Mouse (Mus musculus): ENCODE data around the gene Med11. TPM values are rescaled to one million over a fixed set of nuclear protein-coding genes. Genes with fewer than 3 reads are reported as not detected.
"Not testable (repeated sequence)": the region's sequence is repeated elsewhere in the genome, so short reads cannot be mapped to it uniquely, and the experiment has no call there.

Med11 gene
- polyA plus RNA-seq, 1 experiment = 28.0 TPM

GRCm38 (mm10) chr11:70443964-70444363 lies 7.8 kb upstream of the Med11 start:
- WGBS = 63% methylated on average over 3 of the region's 3 CpGs
- no peak for DNase-seq (ENCODE audit: low read depth, low spot score)

DNA sequence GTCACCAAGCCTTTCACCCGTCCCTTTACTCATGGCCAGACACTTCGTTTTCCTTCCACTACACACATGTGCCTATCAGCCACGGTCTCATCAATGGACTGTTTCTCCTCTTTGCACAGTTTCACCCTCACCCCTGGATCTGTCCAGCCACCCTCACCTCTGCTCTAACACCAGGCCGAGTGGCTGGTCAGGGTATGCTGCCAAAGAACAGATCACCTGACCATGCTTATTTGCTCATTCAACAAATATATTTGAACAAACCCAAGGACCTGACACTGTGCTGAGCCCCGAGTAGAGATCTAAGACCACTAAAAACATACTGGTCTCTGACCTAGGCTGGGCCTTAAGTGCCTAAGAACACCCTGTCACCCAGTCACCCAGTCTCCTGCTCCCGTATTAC lies 7.1 kb upstream of the Med11 start:
- 46% methylated on average over 6 of the region's 6 CpGs for WGBS

DNA sequence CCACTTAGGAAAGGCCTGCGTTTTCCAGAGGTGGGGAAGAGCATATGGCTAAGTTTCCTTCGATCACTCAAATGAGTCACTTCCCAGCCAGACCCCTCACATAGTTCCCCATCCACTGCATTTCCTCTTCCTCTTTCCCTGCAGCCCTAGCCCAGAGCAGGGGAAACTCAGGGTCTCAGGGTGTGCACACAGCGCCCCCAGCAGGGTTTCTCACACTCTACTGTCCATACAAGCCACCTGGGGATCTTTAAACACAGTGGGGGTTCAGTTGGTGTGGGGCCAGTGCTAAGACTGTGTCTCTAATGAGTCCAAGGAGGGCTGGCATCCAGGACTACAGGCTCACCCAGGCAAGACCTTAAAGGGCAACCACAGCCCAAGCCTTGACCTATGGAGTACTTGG lies 5.0 kb upstream of the Med11 start:
- WGBS = 52% methylated on average over 3 of the region's 3 CpGs
- no peak for DNase-seq (ENCODE audit: low read depth, low spot score)

More for the DNA sequence above, 7.1 kb upstream of the Med11 start:
- no peak for DNase-seq (ENCODE audit: low read depth, low spot score)

GRCm38 (mm10) chr11:70447373-70447772 lies 4.3 kb upstream of the Med11 start:
- no peak for DNase-seq (ENCODE audit: low read depth, low spot score)

GRCm38 (mm10) chr11:70450926-70451325 lies 793 bp upstream of the Med11 start:
- DNase-seq (ENCODE audit: low read depth, low spot score) = no peak
- 83% methylated on average over 2 of the region's 2 CpGs for WGBS

More at GRCm38 (mm10) chr11:70447373-70447772, 4.3 kb upstream of the Med11 start:
- 81% methylated on average over 1 of the region's 1 CpGs for WGBS

- no peak for DNase-seq (ENCODE audit: low read depth, low spot score)
- WGBS = 65% methylated on average over 9 of the region's 9 CpGs
These were observed 1.7 kb downstream of the Med11 start for GRCm38 (mm10) chr11:70453261-70454044.

DNA sequence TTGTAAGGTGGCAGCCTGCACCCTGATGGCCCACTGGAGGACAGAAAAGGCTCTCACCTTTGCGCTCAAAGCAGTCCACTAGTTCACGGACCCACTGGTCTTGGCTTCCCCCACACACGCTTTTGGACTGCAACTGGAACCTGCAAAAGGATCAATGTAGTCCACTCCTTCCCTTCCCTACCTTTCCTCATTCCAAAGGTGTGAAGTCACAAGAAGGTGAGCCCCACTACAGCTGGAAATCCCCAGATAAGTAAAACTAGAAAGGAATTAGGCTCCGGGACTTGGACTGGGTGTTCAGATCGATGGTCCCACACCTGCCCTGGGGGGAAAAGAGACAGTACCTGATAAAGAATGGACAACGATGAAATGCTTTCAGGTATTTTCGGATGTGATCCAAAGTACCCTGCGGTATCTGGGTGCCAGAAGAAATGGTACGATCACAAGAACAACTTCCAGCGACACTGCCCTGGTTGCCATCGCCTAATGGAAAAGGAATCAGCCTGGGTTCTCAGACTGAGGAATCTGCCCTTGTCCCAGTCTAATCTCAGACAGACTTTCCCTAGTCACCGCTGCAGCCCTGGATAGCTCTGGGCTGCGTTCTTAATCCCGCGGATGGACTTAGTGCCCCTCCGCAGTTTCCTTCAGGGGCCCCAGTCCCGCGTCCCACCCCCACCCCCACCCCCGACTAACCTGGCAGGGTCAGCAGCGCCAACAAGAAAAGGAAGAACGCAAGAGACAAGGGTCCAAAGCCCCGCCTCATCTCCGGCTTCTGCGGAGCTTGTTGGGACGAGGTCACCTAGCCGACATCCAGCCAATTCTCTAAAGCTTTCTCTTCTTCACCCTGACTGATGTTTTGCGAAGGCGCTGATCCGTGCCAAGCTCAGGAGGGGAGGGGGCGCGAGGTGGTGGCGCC lies 7.2 kb downstream of the Med11 start, which contains the start of gene Zmynd15:
TSS of gene Zmynd15 (plus strand) at position 746 of the 913 bp plus-strand sequence.
- WGBS = 9% methylated on average over 32 of the region's 32 CpGs
- no peak for DNase-seq (ENCODE audit: low read depth, low spot score)

GRCm38 (mm10) chr11:70459601-70460101 lies 7.9 kb downstream of the Med11 start, which contains the start of gene Cxcl16:
TSS of gene Cxcl16 (minus strand) at chr11:70459984.
- no peak for DNase-seq (ENCODE audit: low read depth, low spot score)
- 2% methylated on average over 30 of the region's 30 CpGs for WGBS

DNA sequence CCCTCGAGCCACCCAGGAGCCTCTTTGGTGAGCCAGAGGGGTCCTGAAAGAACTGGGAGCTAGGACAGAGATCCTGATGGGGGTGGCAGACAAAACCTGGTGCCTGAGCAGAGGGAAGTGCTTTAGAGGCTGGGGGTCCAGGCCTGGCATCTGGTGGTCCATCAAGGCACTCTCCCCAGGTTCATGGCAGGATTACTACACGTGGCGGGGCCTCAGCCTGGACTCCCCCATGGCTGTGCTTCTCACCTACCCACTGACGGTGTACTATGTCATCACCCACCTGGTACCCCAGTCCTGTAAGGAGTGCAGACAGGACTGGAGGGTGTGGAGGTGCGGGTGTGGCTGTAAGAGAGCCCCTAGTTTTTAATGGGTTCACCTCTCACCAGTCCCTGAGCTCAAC lies 12.3 kb downstream of the Med11 start:
- 83% methylated on average over 5 of the region's 5 CpGs for WGBS

GRCm38 (mm10) chr11:70465211-70465610 lies 13.5 kb downstream of the Med11 start:
- DNase-seq (ENCODE audit: low read depth, low spot score) = no peak
- WGBS = 66% methylated on average over 16 of the region's 16 CpGs

More for the DNA sequence above, 12.3 kb downstream of the Med11 start:
- DNase-seq (ENCODE audit: low read depth, low spot score) = no peak

DNA sequence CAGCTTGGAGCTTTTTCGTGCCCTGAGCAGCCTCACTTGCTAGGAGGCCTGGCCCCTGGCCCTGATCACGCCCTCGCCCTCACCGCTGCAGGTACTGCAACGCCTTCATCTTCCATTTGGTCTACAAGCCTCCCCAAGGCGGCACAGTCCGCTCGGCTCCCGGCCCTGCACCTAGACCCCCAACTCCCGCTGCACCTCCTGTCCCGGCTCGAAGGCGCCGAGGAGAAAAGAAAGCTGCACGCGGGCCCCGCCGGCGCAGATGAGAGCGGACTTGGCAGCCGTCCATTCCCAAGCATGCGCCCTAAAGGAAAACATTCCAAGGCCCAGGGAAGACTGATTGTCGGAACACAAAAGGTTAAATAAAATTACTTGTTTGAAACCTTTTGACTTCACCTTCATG lies 14.1 kb downstream of the Med11 start:
- no peak for DNase-seq (ENCODE audit: low read depth, low spot score)
- 6% methylated on average over 23 of the region's 23 CpGs for WGBS

DNA sequence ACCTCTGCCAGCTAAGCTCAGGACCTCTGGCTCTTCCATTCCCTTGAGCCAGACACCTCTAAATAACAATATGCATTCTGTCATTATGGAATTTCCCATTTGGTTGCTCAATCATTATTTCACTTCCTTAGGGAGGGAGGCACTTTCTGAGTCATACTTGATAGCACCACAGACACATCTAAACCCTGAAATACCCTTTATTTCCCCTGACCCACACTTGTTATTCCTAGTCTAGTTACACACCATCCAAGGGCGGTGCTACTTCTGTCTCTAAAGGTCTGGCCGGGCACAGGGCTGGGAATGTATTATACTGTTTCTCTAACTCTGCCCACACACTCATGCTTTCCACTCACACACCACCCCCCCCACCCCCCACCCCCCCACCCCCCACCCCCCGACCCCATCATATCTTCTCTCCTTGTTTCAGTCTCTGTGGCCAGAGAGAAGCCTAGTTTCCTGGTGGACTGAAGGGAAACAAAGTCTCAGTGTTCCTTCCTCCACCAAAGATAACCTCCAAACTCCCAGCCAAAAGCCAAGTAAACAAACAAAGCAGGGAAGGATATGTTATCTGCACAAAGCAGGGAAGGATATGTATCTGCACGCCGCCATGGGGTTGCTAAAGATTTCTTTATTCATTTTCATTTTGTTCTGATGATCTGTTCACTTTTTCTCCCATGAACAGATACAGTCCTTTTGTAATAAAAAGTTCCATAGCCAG lies 16.3 kb downstream of the Med11 start:
- WGBS = 57% methylated on average over 5 of the region's 5 CpGs
- DNase-seq (ENCODE audit: low read depth, low spot score) = no peak

DNA sequence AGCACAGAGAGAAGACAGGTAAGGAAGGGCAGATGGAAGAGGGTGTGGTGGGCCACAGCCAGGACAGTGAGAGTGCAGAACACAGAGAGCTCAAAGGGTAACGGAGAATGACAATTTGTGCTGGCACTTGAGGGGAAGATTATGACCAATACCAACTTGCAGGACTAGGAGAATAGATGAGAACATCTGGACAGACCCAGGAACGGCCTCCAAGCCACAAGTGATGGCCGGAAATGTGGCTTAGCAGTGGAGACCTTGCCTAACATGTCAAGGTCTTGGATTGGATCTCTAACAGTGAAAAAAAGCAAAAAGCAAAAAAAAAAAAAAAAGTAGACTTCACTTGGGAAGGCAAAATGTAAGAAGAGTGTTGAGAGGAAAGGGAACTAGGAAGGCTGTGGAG lies 18.0 kb downstream of the Med11 start:
- no peak for DNase-seq (ENCODE audit: low read depth, low spot score)
- WGBS = 87% methylated on average over 3 of the region's 3 CpGs

DNA sequence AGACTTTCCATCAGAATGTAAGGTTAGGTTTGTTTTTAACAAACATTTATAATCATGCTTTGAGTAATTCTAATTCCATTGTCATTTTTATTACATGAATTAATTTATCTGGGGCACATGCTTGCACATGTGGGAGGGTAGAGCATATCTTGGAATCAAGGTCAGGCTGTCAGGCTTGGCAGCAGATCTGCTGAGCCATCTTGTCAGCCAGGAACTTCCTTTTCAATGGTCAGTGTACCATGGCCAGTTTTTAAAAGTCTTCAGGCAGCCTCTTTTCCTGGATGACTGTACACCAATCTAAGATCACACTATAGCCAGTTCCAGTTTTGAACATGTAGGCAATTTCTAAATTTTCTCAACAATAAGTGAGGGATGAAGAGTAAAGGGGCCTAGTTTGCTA lies 21.0 kb downstream of the Med11 start:
- DNase-seq (ENCODE audit: low read depth, low spot score) = no peak

GRCm38 (mm10) chr11:70473291-70473690 lies 21.6 kb downstream of the Med11 start:
- WGBS = 72% methylated on average over 5 of the region's 5 CpGs
- DNase-seq (ENCODE audit: low read depth, low spot score) = not testable (repeated sequence)

- WGBS = 28% methylated on average over 12 of the region's 12 CpGs
- peak; percentile 56 for DNase-seq (ENCODE audit: low read depth, low spot score)
These were observed 23.3 kb downstream of the Med11 start for GRCm38 (mm10) chr11:70474872-70475534.

DNA sequence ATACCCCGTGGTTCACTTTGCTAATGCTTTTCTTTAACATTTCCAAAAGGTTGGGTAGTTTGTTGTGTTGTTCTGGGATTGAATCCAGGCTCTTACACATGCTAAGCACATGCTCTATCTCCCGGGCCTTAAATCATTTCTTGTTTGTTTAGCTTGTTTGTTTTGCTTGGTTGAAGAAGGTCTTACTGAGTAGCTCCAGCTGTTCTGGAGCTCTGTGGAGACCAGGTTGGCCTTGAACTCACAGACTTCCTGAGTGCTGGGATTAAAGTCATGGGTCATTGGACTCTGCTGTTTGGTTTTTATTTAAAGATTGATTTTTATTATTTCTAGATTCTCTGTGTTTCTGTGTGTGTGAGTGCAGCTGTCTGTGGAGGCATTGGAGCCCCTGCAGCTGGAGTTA lies 33.8 kb downstream of the Med11 start:
- DNase-seq (ENCODE audit: low read depth, low spot score) = no peak
- WGBS = 24% methylated on average over 2 of the region's 2 CpGs

DNA sequence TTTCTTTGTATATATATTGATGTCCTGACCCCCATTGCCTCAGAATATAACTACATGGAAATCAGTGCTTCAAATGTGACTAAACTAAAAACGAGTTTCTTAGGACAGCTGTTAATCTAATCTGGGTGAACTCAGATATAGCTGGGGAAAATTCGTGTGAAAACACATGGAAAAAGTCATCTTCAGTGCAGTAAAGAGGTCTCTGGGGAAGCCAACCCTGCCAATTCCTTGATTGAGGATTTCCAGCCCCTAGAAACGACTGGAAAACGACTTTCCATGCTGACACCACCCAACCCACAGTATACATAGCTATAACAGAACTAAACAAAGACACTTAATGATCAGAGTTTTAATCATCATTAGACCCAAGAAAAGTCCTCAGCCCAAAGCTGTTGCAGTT lies 36.1 kb downstream of the Med11 start:
- DNase-seq (ENCODE audit: low read depth, low spot score) = no peak

GRCm38 (mm10) chr11:70489138-70489537 lies 37.4 kb downstream of the Med11 start:
- no peak for DNase-seq (ENCODE audit: low read depth, low spot score)
- WGBS = 76% methylated on average over 3 of the region's 3 CpGs

More for the DNA sequence above, 36.1 kb downstream of the Med11 start:
- WGBS = 43% methylated on average over 4 of the region's 4 CpGs

All from large intestine, adult 2 months (tissue).